Mouse (Mus musculus) sigmoid colon, adult 10 weeks (tissue): ENCODE measurements around the gene Spc24. TPM values are rescaled to one million over a fixed set of nuclear protein-coding genes. Genes with fewer than 3 reads are reported as not detected.

Source experiments
- polyA plus RNA-seq: library from polyadenylated mRNA; stranded (reverse); fragments of 350-450 nt; fragmentation: Illumina TruSeq; extraction: RNeasy Lipid Tissue Mini Kit (QIAGEN cat#74804); gene quantifications from one replicate; pipeline ENCODE4 v1.2.3, GENCODE M21; 2014; ENCODE audit warnings: low read depth, low replicate concordance

The Spc24 gene
- 4.2 TPM for polyA plus RNA-seq

GRCm38 (mm10) chr9:21760155-21761088 is at the start of gene Spc24:
Gene Spc24, minus strand, starts transcription at chr9:21760303.

GRCm38 (mm10) chr9:21798345-21799009 is 38.4 kb upstream of the Spc24 start, which contains the start of gene Kank2:
Gene Kank2, minus strand, starts transcription at chr9:21798744.

GRCm38 (mm10) chr9:21723377-21724146 is 36.5 kb downstream of the Spc24 start, which contains the start of gene Ldlr:
Gene Ldlr, plus strand, starts transcription at chr9:21723483.

Other genes starting within 250 kb of the Spc24 start
- 2.5 TPM for gene AB124611, start 234.1 kb downstream of the Spc24 start, polyA plus RNA-seq
- 2.7 TPM for gene Carm1, start 213.4 kb downstream of the Spc24 start, polyA plus RNA-seq
- gene Timm29, start 167.6 kb downstream of the Spc24 start, polyA plus RNA-seq: 25.3 TPM
- gene Yipf2, start 167.5 kb downstream of the Spc24 start, polyA plus RNA-seq: 7.5 TPM
- 4.4 TPM for gene Smarca4, start 144.1 kb downstream of the Spc24 start, polyA plus RNA-seq
- gene Ldlr, start 36.8 kb downstream of the Spc24 start, polyA plus RNA-seq: 38.0 TPM
- gene Kank2, start 38.4 kb upstream of the Spc24 start, polyA plus RNA-seq: 10.4 TPM
- not detected for gene Angptl8, start 75.2 kb upstream of the Spc24 start, polyA plus RNA-seq
- gene Dock6, start 92.3 kb upstream of the Spc24 start, polyA plus RNA-seq: 5.7 TPM
- gene Rab3d, start 157.9 kb upstream of the Spc24 start, polyA plus RNA-seq: 24.2 TPM
- gene Ccdc159, start 167.2 kb upstream of the Spc24 start, polyA plus RNA-seq: 0.91 TPM
- gene Tmem205, start 167.3 kb upstream of the Spc24 start, polyA plus RNA-seq: 1.8 TPM
- gene Plppr2, start 176.7 kb upstream of the Spc24 start, polyA plus RNA-seq: 0.32 TPM
- 4.6 TPM for gene Swsap1, start 195.5 kb upstream of the Spc24 start, polyA plus RNA-seq
- gene Epor, start 203.2 kb upstream of the Spc24 start, polyA plus RNA-seq: not detected
- gene Rgl3, start 229.1 kb upstream of the Spc24 start, polyA plus RNA-seq: 0.63 TPM
- gene Ccdc151, start 242.3 kb upstream of the Spc24 start, polyA plus RNA-seq: not detected
- 7.0 TPM for gene Prkcsh, start 242.5 kb upstream of the Spc24 start, polyA plus RNA-seq